Mouse (Mus musculus): ENCODE data around the gene Fcer2a.

- TF ChIP-seq CTCF (IDR thresholded peaks at IDR 0.05): no peak
- TF ChIP-seq EP300 (IDR thresholded peaks at IDR 0.05): no peak
Measured at GRCm38 (mm10) chr8:3679236-3679635, 14.7 kb downstream of the Fcer2a start.
